Mouse (Mus musculus) testis, adult 2 months (tissue): Measurements from ENCODE around the gene Snrnp27.

Experiments
- CTCF ChIP-seq: fragments of 200-500 bp; IDR thresholded peaks from 2 replicates; pipeline ENCODE4 v1.5.1; 2012; ENCODE audit warnings: low read depth, mild to moderate bottlenecking, inconsistent platforms, low read length, moderate library complexity; ENCODE audit not compliant: control insufficient read depth, insufficient read depth, insufficient replicate concordance
- POLR2A ChIP-seq: fragments of 200-500 bp; IDR thresholded peaks from 2 replicates; pipeline ENCODE4 v1.6.1; 2012; ENCODE audit warnings: low read depth, mild to moderate bottlenecking, inconsistent platforms, low read length, moderate library complexity; ENCODE audit not compliant: control insufficient read depth

DNA sequence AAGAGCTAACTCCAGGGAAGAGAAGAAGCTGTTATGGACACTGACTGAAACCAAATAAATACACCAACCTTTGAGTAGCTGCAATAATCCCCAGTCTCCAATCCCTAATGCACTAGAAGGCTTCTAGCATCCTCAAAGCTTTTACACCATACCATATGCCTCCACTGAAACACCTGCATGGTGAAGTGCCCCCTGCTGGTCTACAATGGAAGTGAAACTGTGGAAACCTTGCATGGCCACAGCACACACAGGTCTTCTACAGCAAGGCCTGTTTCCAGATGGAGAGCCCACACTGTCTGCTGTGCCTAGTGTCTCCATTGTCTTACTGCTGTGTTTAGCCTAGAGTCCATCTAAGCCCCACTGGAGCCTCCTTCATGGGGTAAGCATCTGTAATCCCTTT is 10.1 kb upstream of the Snrnp27 start:
- TF ChIP-seq CTCF (peak; percentile 46; the same call in 1 of the 2 replicates), POLR2A (no peak)
